Mouse (Mus musculus) liver, adult 2 months (tissue): Measurements from ENCODE around the gene Klhl33. TPM values are rescaled to one million over a fixed set of nuclear protein-coding genes. Genes with fewer than 3 reads are reported as not detected.
"Not testable (repeated sequence)": the region's sequence is repeated elsewhere in the genome, so short reads cannot be mapped to it uniquely, and the experiment has no call there.

Source experiments
- DNase-seq: peaks from one replicate; pipeline ENCODE4 v3.0.0-alpha.2; 2011; ENCODE audit warnings: low read depth, low spot score; ENCODE audit errors: extremely low read depth
- H3K27ac ChIP-seq: fragments of 200-500 bp; replicated peaks from 2 replicates; pipeline ENCODE4 v1.5.1; 2012; ENCODE audit warnings: low read depth, mild to moderate bottlenecking, control low read depth, inconsistent platforms, low read length; ENCODE audit not compliant: insufficient read depth
- H3K27me3 ChIP-seq: fragments of 200-500 bp; 2 replicates; pipeline ENCODE4 v1.6.1; 2012; ENCODE audit warnings: mild to moderate bottlenecking, moderate library complexity, low read length, inconsistent platforms; ENCODE audit not compliant: control insufficient read depth, insufficient read depth
- H3K36me3 ChIP-seq: fragments of 200-500 bp; 2 replicates; pipeline ENCODE4 v1.6.1; 2012; ENCODE audit warnings: low read length, inconsistent platforms; ENCODE audit not compliant: control insufficient read depth, insufficient read depth
- H3K4me1 ChIP-seq: fragments of 200-500 bp; 2 replicates; pipeline ENCODE4 v1.6.1; 2011; ENCODE audit warnings: low read length; ENCODE audit not compliant: control insufficient read depth, insufficient read depth
- H3K4me3 ChIP-seq: fragments of 200-500 bp; 2 replicates; pipeline ENCODE4 v1.5.1; 2011; ENCODE audit warnings: low read depth, mild to moderate bottlenecking, control low read depth, low read length, moderate library complexity; ENCODE audit not compliant: insufficient read depth
- H3K79me2 ChIP-seq: fragments of 200-500 bp; 2 replicates; pipeline ENCODE4 v1.6.1; 2012; ENCODE audit warnings: inconsistent platforms, mild to moderate bottlenecking, low read length, moderate library complexity; ENCODE audit not compliant: control insufficient read depth, insufficient read depth
- H3K9ac ChIP-seq: fragments of 200-500 bp; 2 replicates; pipeline ENCODE4 v1.6.1; 2012; ENCODE audit warnings: low read depth, mild to moderate bottlenecking, control low read depth, inconsistent platforms, low read length
- CTCF ChIP-seq: fragments of 200-500 bp; IDR thresholded peaks from 2 replicates; pipeline ENCODE4 v1.5.1; 2011; ENCODE audit warnings: low read depth, low read length, control low read depth
- POLR2A ChIP-seq: fragments of 200-500 bp; IDR thresholded peaks from 2 replicates; pipeline ENCODE4 v1.6.1; 2011; ENCODE audit warnings: low read length, control low read depth; ENCODE audit not compliant: insufficient read depth; ENCODE audit errors: extremely low read depth
- WGBS: fragments of 180-500 bp; shearing (Covaris S2); methylation state at CpG from one replicate; pipeline ENCODE4 v1.1.7; 2018; 5-methylcytosine and 5-hydroxymethylcytosine counted together
- polyA plus RNA-seq: library from polyadenylated mRNA; depleted of rRNA; stranded (reverse); fragments of >200 nt; gene quantifications from 2 replicates; pipeline ENCODE4 v1.2.3, GENCODE M21; 2012
- total RNA-seq: library from RNA; depleted of rRNA; stranded (reverse); fragments of >200 nt; gene quantifications from 2 replicates; pipeline ENCODE4 v1.2.3, GENCODE M21; 2014

Klhl33 gene
- total and polyA plus RNA-seq, 2 experiments, result 0.09 TPM; not detected in 1

GRCm38 (mm10) chr14:50911356-50911755, 14.0 kb upstream of the Klhl33 start:
- WGBS, result 82% methylated on average over 3 of the region's 3 CpGs
- Histone ChIP-seq H3K4me1 (no peaks in the 10 kb centered on the region), H3K4me3 (no peak overlapping the region), H3K27me3 (no peaks in the 10 kb centered on the region), H3K27ac (no peak overlapping the region), H3K9ac (no peak overlapping the region), H3K36me3 (peaks cover 17% of the 10 kb centered on the region), H3K79me2 (no peaks in the 10 kb centered on the region)
- TF ChIP-seq POLR2A, result no peak
- no peak for DNase-seq

- 70% methylated on average over 4 of the region's 4 CpGs for WGBS
- Histone ChIP-seq H3K4me3 (no peak overlapping the region), H3K9ac (no peak overlapping the region), H3K79me2 (no peaks in the 10 kb centered on the region), H3K4me1 (no peaks in the 10 kb centered on the region), H3K36me3 (peaks cover 4% of the 10 kb centered on the region), H3K27me3 (no peaks in the 10 kb centered on the region), H3K27ac (no peak overlapping the region)
- no peak for DNase-seq
- TF ChIP-seq CTCF (no peak), POLR2A (no peak)
Observed at GRCm38 (mm10) chr14:50908126-50908525, 10.8 kb upstream of the Klhl33 start.

DNA sequence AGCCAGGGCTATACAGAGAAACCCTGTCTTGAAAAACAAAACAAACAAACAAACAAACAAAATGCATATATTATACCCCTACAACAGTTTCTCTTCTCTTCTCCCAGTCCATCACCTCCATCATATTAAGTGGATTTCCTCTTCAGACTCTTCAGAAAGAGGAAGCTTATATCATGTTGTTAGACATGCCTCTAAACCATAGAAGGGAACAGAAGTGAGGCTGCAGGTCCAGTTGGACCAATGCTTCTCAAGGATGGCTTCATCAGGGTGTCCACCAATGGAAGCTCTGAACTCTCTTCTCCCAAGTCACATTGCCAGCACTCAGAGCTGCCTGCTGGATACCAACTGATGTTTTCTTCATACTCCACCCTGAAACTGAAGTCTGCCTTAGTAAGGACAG, 8.0 kb upstream of the Klhl33 start:
- not testable (repeated sequence) for H3K36me3 ChIP-seq, H3K4me1 ChIP-seq, H3K27ac ChIP-seq, DNase-seq, H3K79me2 ChIP-seq, H3K27me3 ChIP-seq, H3K4me3 ChIP-seq, H3K9ac ChIP-seq

DNA sequence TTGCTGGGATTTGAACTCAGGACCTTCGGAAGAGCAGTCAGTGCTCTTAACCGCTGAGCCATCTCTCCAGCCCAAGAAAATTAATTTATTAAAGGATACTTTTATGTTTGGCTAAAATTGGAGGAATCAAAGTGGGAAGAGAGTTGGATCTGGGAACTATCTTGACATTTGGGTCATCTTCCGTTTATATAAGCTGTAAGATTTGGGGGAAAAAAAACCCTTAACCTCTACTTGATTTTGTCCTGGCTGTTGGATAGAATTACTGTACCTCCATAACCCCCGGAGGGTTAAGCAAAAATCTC, 7.5 kb upstream of the Klhl33 start:
- 95% methylated on average over 4 of the region's 4 CpGs for WGBS
- no peak overlapping the region for H3K4me3 ChIP-seq
- H3K36me3 ChIP-seq, result no peaks in the 10 kb centered on the region
- H3K4me1 ChIP-seq, result no peaks in the 10 kb centered on the region
- no peak for DNase-seq
- H3K27me3 ChIP-seq, result no peaks in the 10 kb centered on the region
- no peak overlapping the region for H3K27ac ChIP-seq
- no peaks in the 10 kb centered on the region for H3K79me2 ChIP-seq
- H3K9ac ChIP-seq, result no peak overlapping the region
- TF ChIP-seq POLR2A, result no peak
- TF ChIP-seq CTCF, result no peak

DNA sequence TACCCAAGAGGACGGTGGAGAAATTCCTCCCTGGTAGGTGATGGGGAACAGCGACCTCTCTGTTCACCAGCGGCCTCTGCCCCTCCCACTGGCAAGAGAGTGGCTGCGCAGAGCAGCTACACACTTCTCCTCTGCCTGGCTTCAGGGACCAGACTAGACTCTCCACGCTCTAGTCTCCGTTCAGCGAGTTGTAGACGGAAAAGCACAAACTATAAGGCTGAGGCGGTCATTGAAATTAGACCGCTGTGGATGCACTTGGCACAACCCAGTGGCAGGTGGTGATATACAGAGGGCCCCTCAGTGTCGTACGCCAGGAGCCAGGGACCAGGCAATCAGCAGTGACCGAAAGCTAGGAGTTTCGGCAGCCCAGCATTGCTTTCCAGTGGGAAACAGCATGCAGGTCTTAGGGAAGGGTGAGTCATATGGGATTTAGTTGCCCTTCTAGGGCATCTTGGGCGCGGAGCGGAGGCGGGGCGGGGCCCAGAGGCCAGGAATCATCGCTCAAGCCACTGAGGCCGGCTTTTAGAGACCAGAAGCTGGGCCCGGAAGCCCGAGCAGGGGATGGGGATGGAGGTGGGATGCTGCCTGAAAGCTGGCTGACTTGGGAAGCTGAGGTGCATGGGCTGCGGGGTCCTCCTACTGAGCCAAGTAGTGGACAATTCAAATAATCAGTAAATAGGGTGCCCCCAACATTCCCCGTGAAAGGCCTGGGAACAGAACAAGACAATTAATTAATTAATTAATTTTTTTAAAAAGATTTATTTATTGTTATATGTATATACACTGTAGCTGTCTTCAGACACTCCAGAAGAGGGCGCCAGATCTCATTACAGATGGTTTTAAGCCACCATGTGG, 6.9 kb upstream of the Klhl33 start:
- Histone ChIP-seq H3K4me3 (peak overlapping the region; percentile 6), H3K36me3 (no peaks in the 10 kb centered on the region), H3K4me1 (no peaks in the 10 kb centered on the region), H3K79me2 (no peaks in the 10 kb centered on the region), H3K27me3 (no peaks in the 10 kb centered on the region), H3K27ac (no peak overlapping the region), H3K9ac (peak overlapping the region; percentile 18; the same call in 1 of the 2 replicates)
- TF ChIP-seq CTCF (peak; percentile 74), POLR2A (no peak)
- 18% methylated on average over 26 of the region's 26 CpGs for WGBS
- peak; percentile 35 for DNase-seq

- H3K27me3 ChIP-seq, H3K27ac ChIP-seq, H3K36me3 ChIP-seq, H3K4me1 ChIP-seq, H3K9ac ChIP-seq, H3K4me3 ChIP-seq, DNase-seq, H3K79me2 ChIP-seq: not testable (repeated sequence)
- WGBS, result 91% methylated on average over 2 of the region's 2 CpGs
Observed at GRCm38 (mm10) chr14:50897992-50898391, 685 bp upstream of the Klhl33 start.
